Mouse (Mus musculus) right cerebral cortex, adult 2 months (tissue): Measurements from ENCODE around the gene Pim1.

ENCODE experiments used
- DNase-seq, 2 experiments: peaks; one replicate each; pipeline ENCODE4 v3.0.0; 2021 to 2022; ENCODE audit warnings: low spot score in 2 of 2

Pim1 gene

DNA sequence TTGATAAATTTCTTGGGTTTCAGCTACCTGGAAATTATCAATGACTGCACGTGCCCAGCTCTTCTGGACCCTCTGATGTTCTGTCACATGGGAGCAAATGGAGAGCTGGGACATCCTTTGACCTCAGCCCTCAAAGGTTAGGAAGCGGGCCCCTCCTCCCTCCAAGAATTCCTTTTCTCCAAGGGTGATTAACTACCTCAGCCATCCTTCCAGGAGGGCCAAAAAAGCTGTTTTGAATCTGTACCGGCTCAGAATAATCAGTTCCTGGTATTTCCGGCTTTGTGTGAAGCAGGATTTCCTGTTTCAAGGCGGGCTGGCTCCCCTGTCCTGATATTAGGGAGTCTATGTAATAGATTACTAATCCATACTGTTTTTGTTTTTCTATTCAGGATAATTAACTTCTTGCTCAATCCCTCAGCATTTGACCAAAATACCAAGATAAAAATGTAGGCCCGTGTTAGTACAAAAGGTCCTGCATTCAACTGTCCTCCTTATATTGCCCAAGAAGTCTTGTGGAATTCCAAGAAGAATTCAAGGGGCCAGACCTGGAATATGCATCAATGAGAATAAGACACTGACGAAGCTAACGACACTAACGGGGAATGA is 25.0 kb upstream of the Pim1 start:
- DNase-seq = no peak

DNA sequence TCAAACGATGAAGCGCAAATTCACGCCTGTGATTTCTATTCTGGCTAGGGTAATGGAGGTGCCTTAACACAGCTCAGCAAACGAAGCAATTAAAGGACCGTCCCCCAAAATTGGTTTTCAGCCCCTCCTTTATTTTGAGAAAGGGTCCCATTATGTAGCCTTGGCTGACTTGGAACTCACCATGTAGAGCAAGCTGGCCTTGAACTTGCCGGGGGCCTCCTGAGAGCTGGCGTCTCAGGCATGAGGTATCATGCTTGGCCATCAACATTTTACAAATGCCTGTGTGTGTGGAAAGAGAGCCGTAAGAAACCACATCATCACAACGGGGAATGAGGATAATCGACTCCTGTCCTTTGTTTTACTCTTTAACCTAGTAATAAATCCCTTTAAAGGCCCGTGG is 23.5 kb upstream of the Pim1 start:
- no peak for DNase-seq

DNA sequence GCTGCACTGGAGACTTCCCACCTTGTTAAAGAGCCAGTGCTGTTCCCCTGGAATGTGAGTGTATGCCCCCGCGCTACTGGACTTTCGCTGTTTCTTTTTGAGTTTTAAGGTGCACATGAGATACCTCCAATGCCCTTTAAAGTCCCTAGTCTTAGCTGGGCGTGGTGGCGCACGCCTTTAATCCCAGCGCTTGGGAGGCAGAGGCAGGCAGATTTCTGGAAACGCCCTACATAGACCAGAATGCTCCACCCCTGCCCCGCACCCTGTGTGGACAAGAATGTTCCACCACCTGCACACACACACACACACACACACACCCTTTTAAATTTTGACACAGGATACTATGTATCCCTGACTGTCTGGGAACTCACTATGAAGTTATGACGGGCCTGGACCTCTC is 17.1 kb upstream of the Pim1 start:
- DNase-seq = no peak

DNA sequence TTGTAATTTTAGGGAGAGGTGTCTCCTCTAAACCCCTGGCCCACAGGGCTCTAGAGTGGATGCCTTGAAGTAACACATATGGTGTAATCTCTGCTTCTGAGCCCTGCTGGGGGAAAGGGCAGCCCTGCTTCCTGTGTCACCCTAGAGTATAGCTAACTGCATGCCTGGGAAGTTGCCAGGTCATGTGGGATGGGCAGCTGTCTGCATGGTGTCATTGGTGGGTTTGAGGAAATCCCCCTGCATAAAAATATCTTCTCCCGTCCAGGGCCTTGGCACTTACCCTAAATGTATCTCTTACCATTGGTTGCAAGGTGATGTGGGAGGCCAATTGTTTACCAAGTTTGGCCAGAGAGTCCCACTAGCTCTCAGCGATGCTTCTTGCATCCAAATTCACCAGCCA is 16.5 kb upstream of the Pim1 start:
- no peak for DNase-seq

DNA sequence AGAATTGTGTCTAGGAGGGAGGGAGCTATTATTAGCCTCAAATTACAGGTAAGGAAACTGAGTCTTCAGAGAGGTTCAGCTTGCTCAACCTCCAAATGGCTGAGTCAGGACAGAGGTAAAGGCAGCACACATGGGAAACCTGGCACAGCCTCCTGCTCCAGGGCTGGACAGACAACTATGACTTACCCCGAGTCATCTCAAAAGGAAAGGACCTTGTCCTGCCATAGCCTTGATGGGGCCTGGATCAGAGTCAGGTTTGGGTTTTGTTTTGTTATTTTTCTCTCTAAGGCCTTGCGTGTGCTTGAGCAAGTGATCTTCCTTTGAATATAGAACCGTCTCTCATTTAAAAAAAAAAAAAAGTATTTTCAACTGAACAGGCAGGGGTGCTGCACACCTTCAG is 15.4 kb upstream of the Pim1 start:
- no peak for DNase-seq

DNA sequence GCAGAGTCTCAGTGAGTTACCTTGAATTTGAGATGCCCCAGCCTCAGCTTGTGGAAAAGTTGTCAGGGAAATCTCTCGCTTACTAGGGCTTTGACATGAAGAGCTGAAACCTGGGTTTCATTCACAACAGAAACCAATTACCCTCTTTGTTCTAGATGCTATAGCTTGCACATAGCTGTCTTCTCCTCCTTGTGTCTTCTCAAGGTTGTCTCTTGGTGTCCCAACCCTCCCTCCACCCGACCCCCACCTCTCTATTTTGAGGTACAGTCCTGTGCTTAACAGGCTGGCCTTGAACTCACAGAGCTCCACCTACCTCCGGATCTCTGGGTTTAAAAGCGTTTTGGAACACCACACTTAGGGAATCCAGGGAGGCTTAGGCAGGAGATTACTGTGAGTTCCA is 14.1 kb upstream of the Pim1 start:
- DNase-seq = no peak

DNA sequence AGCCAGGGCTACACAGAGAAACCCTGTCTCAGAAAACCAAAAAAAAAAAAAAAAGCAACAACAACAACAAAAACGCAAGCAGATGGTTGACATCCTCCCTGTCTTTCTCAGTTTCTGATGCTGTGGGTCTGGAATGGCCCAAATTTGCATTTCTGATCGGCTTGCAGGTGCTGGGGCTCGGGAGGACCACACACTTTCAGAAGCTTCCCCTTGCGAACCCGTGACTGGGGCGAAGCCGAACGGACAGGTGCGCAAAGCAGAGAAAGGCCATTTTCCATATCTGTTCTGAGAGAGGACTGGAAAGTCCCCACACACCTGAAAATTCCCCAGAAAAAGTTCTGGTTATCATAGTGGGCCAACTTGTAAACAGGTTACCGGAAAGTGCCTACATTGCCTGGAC is 13.2 kb upstream of the Pim1 start:
- no peak for DNase-seq

DNA sequence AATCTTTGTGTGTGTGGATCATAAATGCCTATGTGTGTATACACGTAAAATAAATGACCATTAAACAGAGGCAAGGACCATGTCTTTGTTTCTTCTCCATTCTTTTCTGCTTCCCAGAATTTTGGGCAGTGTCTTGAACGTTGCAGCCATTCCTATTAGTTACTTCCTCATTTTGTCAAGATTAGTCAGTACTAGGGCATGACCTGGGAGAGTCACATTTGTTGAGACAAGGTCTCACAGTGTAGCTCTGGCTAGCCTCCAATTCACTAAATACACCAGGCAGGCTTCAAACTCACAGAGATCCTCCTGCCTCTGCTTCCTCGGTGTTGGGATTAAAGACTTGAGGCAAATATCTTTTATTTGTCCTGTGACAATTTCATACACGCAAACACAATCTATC is 12.3 kb upstream of the Pim1 start:
- DNase-seq = no peak

DNA sequence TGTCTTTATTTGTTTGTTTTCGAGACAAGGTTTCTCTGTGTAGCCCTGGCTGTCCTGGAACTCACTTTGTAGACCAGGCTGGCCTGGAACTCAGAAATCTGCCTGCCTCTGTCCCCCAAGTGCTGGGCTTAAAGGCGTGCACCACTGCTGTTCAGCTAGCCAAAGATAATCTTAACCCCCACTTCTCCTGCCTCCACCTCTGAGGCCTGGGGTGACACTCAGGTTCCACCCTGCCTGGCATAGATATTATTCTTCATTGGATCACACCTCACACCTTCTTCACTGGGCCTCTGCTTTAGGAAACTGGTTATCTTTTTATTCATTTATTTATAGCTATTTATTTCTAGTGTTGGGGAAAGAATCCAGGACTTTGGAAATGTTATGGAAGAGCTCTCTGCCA is 10.3 kb upstream of the Pim1 start:
- DNase-seq = no peak

DNA sequence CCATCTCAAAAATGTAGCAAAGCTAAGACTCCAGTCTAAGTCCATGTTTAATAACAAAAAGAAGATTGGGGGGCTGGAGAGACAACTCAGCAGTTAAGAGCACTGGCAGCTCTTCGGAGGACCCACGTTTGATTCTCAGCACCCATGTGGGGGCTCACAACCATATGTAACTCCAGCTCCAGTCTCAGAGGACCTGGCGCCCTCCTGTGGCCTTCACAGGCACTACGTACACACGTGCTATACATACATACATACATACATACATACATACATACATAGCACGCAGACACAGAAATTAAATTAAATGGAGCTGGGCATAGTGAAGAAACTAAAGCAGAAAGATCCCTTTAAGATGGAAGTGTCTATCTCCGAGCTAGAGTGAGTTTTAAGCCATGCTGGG is 7.9 kb upstream of the Pim1 start:
- no peak for DNase-seq

DNA sequence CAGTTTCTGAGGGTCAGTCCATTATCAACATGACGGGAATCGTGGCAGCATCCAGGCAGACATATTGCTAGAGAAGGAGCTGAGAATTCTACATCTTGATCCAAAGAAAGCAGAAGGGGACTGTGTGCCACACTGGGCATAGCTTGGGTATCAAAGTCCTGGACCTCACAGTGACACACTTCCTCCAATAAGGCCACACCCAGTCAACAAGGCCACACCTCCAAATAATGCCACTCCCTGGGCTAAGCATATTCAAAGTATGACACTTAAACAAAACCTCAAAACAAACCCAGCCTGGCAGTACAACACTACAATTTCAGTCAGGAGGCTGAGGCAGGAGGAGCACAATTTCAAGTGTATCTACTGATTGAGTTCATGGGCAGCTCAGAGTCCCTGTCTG is 7.3 kb upstream of the Pim1 start:
- DNase-seq = no peak

DNA sequence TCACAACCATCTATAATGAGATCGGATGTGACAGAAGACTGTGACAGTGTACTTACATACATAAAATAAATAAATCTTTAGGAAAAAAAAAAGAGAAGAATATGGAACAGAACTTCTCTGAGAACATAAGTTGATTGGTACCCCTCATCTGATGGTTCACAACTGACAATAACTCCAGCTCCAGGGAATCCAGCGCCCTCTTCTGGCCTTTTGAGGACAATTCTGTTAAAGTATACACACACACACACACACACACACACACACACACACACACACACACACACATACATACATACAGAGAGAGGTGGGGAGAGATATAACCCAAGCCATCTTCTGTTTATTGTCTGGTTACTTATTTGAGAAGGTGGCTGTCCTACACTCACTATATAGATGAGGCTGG is 6.1 kb upstream of the Pim1 start:
- no peak for DNase-seq

DNA sequence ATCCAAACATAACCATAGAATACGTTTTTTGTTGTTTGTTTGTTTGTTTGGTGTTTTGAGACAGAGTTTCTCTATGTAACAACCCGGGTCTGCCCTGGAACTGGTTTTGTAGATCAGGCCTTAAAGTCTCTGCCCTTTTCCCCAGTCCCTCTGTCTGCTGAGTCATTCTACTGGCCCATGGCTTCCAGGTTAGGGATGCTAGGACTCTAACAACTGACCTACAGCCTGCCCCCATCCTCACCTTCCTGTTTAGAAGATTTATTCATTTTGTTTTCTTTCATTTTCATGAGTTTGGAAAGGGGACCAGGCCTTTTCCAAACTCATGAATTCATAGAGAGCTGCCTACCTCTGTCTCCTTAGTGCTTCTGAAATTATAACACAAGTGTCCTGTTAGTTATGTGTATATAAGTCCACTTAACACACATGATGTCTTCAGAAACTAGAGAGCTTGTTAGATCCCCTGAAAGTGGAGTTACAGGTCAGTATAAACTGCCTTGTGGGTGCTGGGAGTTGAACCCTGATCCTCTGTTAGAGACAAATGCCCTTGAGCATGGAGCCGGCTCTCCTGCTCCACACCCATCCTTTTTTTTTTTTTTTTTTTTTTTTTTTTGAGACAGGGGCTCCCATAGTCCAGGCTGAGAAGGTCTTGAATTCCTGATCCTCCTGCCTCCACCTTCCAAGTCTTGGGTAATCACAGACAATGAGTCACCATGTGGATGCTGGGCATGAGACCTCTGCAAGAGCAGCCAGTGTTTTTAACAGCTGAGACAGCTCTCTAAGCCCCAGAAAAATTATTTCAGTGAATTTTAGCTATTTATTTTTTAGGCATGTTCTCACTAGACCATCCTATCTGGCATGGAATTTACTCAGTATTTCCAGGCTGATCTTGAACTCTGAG is 5.0 kb upstream of the Pim1 start:
- DNase-seq = no peak

DNA sequence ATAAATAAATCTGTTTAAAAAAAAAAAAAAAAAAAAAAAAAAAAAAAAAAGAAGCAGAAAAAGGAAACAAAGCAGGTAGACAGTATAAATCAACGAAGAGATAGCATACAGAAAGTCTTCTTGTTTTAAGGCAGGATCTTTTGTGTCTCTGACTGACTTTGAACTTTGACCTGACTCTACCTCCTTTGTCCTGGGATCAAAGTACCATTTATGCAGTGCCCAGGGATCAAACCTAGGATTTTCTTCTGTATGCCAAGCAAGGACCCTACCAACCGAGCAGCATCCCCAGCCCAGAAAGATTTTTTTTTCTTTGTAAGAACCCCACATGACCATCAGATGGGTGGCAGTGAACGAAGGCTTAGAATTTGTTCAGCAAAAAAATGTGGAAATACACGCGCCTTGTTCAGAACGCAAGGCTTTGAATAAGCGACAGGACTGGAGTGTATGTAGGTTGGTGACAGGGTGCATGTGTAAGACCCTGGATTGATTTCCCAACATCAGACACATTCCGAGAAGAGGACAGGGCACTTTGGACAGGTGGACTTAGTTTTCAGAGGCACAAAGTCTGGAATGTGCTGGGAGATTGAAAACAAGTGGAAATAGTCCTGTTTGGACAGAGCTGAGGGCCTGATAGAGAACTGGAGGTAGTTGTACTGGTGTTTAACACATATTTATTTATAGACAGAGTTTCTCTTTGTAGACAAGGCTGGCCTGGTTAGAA is 2.1 kb upstream of the Pim1 start:
- no peak for DNase-seq

DNA sequence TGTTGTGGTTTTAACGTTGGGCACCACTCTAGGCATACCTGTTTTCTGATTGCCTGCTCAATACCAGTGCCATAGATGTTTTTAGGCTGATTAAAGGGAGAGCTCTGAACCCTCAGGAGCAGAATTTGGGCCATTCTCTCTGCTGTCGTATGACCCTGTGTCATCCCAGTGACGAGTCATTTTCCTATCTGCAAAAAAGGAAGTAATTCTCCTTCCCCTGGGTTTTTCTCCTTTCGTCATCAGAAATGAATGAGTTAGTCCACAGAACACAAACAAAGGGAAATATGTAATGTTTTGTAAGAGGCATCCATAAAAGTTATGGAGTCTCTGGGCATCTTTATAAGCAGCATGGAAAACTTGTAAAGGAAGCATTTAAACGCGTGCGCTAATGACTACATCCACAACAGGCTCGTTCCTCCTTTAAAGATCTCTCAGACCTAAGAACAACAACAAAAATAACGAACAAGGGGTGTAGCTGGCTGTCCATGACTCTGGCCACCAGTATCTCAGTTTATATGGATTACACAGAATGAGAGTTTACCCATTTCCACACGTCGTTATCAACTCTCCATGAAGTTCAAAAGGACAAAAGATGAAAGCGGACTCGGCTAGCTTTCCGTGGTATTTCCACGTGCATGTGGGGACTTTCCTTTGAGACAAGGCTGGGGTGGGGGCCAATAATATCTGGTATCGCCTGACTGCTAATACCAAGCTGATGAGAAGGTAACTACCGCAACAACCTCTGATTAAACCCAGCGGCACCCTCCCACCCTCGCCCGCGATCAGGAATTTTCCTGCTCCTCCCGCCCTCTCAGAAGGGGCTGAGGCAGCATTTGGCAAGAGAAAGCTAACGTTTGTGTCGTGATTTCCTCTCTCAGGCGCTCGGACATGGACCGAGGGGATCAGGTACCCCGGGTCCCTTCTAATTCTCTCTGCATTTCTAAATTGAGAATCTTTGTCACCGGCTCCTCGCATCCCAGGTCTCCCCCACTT is 1.3 kb upstream of the Pim1 start:
- no peak for DNase-seq

DNA sequence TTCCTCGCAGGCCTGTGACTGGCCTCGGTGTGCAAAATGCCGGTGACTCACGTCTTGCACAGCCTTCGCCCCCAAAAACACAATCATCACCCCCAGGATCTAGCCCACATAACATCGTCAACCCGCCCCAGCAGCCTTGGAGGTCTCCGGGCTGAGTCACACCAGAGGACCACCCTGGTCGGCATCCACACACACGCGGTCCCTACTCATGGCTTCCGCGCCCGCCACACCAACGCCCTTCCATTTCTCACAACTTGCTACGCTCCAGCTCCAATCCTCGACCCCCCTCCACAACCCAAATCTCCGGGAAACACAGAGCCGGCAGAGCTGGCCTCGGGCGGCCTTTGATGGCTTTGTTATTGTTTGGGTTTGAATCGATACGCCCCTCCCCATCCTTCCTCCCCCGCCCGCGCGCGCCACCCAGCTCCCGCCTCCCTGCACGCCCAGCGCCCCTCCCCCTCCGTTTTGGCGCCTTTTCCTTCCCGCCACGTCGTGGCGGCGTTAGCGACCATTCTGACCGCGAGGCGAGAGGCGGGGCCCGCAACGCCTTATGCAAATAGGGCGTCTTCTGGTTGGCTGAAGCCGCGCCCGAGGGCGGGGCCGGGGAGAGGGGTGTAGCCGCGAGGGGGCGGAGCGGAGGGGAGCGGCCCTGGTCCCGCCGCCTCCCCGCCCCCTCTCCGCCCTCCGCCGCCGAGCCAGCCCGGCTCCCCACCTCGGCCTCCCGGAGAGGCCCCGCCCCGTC is 411 bp upstream of the Pim1 start:
- DNase-seq = peak; percentile 91 to 93

DNA sequence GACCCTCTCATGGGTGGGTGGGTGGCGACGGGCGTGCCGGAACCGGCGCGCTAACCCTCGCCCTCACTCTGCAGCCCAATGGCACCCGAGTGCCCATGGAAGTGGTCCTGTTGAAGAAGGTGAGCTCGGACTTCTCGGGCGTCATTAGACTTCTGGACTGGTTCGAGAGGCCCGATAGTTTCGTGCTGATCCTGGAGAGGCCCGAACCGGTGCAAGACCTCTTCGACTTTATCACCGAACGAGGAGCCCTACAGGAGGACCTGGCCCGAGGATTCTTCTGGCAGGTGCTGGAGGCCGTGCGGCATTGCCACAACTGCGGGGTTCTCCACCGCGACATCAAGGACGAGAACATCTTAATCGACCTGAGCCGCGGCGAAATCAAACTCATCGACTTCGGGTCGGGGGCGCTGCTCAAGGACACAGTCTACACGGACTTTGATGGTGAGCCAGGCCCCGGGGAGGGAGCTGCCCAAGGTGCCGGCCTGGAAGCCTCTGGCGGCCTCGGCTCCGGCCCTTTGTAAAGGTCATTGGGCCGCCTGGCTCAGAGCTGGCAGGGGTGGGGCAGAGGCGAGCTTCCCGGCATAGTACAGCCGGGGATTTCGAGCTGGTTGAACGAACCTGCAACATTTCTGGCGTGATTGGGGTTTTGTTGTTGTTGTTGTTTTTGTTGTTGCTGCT is 1.2 kb downstream of the Pim1 start:
- DNase-seq = peak in 1 of 2 experiments; percentile 37

DNA sequence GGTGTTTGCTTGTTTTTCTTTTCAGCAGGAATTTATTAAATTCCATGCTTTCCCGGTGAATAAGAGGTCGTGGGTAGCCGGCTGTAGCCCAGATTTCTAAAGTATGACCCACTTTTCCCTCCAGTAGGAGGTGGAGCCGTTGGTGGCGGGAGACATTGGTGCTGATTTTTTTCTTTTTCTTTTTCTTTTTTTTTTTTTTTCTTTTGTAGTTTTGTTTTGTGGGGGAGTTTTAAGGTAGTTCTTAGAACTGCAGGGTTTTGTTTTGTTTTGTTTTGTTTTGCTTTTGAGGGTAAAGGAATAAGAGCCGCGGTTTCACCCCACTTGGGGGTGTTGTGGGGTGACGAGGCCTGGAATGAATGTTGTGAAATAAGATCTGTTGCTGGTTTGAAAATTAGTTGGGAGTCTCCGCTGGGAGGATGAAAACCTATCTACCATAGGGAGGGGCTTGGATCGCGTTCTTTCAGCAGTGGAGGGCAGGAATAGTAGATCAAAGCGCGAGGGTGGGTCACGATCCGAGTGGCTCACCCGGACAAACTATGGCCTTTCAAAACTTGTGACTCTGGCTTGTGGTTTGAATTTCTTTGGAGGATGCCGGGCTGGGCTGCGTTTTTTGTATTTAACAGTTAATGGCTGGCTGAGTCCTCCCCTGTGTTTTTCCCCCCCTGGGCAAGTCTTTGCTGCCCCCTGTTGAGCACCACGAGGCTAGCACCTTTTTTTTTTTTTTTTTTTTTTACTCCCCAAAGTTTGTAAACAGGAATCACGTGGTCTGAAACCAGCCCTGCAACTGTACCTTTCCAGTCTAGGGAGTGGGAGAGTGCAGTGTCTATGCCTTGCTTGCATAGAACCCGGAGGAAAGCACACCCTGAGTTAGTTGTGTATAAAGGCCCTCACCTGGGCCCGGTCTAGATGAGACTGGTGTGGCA is 2.0 kb downstream of the Pim1 start:
- DNase-seq = peak; percentile 47 to 55

DNA sequence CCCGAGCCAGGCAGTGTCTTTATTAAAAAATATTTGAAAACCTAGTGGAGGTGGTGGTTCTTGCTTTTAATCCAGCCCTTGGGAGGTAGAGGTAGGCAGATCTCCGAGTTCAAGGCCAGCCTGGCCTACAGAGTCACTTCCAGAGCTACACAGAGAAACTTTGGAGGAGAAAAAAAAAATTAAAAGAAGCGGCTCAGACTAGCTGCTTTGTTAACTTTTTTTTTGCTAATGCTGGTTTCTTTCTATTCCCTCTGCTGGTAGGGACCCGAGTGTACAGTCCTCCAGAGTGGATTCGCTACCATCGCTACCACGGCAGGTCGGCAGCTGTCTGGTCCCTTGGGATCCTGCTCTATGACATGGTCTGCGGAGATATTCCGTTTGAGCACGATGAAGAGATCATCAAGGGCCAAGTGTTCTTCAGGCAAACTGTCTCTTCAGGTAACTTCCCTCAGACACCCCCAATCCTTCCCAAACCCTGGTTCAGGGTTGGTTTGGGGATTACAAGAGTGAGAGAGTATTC is 3.0 kb downstream of the Pim1 start:
- no peak for DNase-seq
